Mouse (Mus musculus): ENCODE results near the gene Mapkapk3. TPM values are rescaled to one million over a fixed set of nuclear protein-coding genes. Genes with fewer than 3 reads are reported as not detected.

The Mapkapk3 gene
- polyA plus RNA-seq, 1 experiment from 2014 or later: 17.8 TPM

DNA sequence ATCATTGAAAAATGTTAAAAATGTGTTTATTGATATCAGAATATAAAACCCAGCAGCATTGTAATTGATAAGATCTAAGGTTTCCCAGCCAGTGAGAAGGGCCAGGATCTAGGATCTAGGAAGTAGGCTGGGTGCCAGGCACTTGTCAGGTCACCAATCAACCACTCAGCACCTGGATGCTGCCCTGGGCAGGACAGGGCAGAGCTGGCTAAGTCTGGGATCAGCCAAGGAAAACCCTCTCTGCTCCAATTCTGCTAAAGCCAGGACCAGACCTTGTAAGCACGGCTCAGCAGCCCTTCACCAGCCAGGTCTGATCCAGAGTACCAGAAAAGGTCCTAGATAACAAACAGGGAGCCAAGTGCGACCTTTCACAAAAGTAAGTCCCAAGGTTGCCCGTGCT lies 34.8 kb downstream of the Mapkapk3 start:
- H3K9ac ChIP-seq (ENCODE audit: low read length): no peak overlapping the region
- H3K36me3 ChIP-seq (ENCODE audit: control insufficient read depth, insufficient read depth, low read length): no peaks in the 10 kb centered on the region
- no peak overlapping the region for H3K4me3 ChIP-seq (ENCODE audit: low read length)
- 73% methylated on average over 3 of the region's 3 CpGs for WGBS
- ATAC-seq (ENCODE audit: low read depth): no peak
- no peak overlapping the region for H3K27ac ChIP-seq (ENCODE audit: low read length)
- no peaks in the 10 kb centered on the region for H3K4me1 ChIP-seq (replicated peaks; ENCODE audit: control insufficient read depth, insufficient read depth, low read length)
- no peaks in the 10 kb centered on the region for H3K9me3 ChIP-seq (ENCODE audit: control insufficient read depth, low read length)
- no peaks in the 10 kb centered on the region for H3K27me3 ChIP-seq (ENCODE audit: control insufficient read depth, insufficient read depth, low read depth, low read length)
- no peak overlapping the region for H3K4me2 ChIP-seq (ENCODE audit: low read depth, low read length)

DNA sequence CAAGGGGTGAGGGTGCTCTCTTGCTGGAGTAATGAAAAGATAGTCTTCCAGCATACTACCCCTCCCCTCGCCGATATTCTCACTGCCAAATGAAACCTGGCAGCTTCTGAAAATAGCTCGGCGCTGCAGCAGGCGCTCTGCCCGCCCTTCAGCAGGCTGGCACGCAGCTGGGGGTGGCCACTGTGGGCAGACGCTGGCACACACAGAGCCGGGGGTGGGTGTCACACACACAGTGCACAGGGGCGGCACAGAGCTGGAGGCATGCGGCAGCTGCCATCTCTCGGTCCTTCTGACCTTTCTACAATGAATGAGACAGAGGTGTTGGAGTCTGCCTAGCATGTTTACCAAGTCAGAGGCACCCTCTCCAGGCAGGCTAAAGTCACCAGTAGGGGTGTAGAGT lies 35.2 kb downstream of the Mapkapk3 start:
- WGBS: 59% methylated on average over 12 of the region's 12 CpGs
- H3K36me3 ChIP-seq (ENCODE audit: control insufficient read depth, insufficient read depth, low read length): no peaks in the 10 kb centered on the region
- 0 out of 2 replicates have a peak, but pooled peaks have one; percentile 49 for ATAC-seq (ENCODE audit: low read depth)
- H3K4me2 ChIP-seq (ENCODE audit: low read depth, low read length): no peak overlapping the region
- H3K27me3 ChIP-seq (ENCODE audit: control insufficient read depth, insufficient read depth, low read depth, low read length): no peaks in the 10 kb centered on the region
- no peaks in the 10 kb centered on the region for H3K9me3 ChIP-seq (ENCODE audit: control insufficient read depth, low read length)
- no peak overlapping the region for H3K9ac ChIP-seq (ENCODE audit: low read length)
- H3K4me1 ChIP-seq (replicated peaks; ENCODE audit: control insufficient read depth, insufficient read depth, low read length): no peaks in the 10 kb centered on the region
- H3K27ac ChIP-seq (ENCODE audit: low read length): no peak overlapping the region
- no peak overlapping the region for H3K4me3 ChIP-seq (ENCODE audit: low read length)

DNA sequence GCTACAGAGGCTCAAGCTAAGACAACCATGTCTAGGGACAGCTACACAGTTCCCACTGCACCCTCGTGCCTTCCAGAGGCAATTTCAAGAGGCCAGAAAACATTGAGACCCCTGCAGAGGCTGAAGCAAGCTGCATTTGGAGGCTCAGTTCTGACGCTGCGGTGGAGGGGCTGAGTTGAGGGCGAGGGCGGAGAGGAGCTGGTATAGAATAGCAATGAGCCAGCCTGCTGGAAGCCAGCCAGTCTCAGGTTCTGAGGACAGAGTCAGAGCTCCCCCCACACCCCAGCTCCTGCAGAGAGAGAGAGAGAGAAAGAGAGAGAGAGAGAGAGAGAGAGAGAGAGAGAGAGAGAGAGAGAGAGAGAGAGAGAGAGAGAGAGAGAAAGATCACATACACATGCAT lies 37.5 kb downstream of the Mapkapk3 start:
- Histone ChIP-seq H3K4me1 (replicated peaks; ENCODE audit: control insufficient read depth, insufficient read depth, low read length) (no peaks in the 10 kb centered on the region), H3K27ac (ENCODE audit: low read length) (no peak overlapping the region), H3K36me3 (ENCODE audit: control insufficient read depth, insufficient read depth, low read length) (no peaks in the 10 kb centered on the region), H3K4me2 (ENCODE audit: low read depth, low read length) (no peak overlapping the region), H3K9ac (ENCODE audit: low read length) (no peak overlapping the region), H3K4me3 (ENCODE audit: low read length) (no peak overlapping the region), H3K9me3 (ENCODE audit: control insufficient read depth, low read length) (no peaks in the 10 kb centered on the region), H3K27me3 (ENCODE audit: control insufficient read depth, insufficient read depth, low read depth, low read length) (no peaks in the 10 kb centered on the region)
- ATAC-seq (ENCODE audit: low read depth): no peak
- WGBS: 22% methylated on average over 5 of the region's 5 CpGs

DNA sequence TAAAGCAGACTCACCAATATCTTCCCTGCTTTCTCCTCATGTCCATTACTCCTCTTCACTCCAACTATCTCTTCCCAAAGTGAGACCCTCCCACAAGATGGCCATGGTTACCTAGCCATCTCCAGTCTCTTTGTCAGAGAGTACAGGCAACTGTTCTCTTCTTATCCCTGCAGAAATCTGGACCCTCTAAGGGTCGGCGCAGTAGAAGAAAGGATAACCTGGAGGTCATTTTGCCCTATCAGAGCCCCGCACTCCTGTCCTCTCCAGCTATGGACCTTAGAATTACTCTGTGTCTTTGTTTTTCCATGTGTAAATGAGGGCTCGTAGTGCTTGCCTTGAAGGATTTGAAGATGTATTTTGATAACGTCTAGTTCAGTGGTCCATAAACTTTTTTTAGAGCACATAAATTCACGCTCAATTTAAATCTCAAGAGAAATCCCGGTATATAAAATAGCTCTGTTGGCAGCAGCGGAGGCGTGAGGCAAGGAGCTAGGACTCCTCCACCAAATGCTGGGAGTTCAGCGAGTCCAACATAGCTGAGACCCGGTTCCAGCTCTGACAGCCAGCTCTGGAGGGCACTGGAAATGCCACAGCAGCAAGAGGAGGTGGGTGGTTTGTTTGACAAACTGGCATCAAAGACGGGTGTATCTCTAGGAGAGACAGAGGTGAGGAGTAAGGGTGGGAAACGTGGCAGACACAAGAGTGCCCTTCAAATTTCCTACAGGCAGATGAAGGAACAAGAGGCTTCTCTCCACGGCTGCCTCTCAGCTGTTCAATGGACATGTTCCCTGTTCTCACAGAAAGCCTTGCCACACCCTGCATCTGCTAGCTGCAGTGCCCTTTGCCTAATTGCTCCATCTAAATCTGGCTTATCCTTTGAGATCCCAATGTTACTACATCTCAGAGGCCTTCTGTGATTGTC lies 39.0 kb downstream of the Mapkapk3 start:
- no peaks in the 10 kb centered on the region for H3K4me1 ChIP-seq (replicated peaks; ENCODE audit: control insufficient read depth, insufficient read depth, low read length)
- no peaks in the 10 kb centered on the region for H3K27me3 ChIP-seq (ENCODE audit: control insufficient read depth, insufficient read depth, low read depth, low read length)
- ATAC-seq (ENCODE audit: low read depth): no peak
- no peak overlapping the region for H3K9ac ChIP-seq (ENCODE audit: low read length)
- no peak overlapping the region for H3K27ac ChIP-seq (ENCODE audit: low read length)
- no peak overlapping the region for H3K4me2 ChIP-seq (ENCODE audit: low read depth, low read length)
- WGBS: 66% methylated on average over 14 of the region's 14 CpGs
- no peaks in the 10 kb centered on the region for H3K9me3 ChIP-seq (ENCODE audit: control insufficient read depth, low read length)
- no peaks in the 10 kb centered on the region for H3K36me3 ChIP-seq (ENCODE audit: control insufficient read depth, insufficient read depth, low read length)
- H3K4me3 ChIP-seq (ENCODE audit: low read length): no peak overlapping the region

DNA sequence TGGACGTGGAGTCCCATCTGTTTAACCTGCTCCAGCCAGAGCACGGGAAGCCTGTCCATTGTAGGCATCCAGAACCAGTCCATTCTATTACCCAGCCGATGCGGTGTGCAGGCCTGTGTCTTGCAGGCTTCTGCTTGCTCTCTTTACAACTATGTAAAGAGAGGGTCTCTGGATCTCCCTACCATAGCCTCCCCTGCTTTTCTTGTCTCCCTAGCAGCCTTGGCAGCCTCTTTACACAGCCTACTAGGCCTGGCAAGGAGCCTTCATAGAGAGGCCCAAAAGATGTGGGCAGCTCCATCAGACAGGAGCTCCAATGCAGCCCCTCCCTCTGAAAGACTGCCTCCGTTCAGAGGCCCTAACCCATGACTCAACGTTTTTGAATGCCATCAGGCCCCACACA lies 40.5 kb downstream of the Mapkapk3 start:
- Histone ChIP-seq H3K9me3 (ENCODE audit: control insufficient read depth, low read length) (no peaks in the 10 kb centered on the region), H3K4me1 (replicated peaks; ENCODE audit: control insufficient read depth, insufficient read depth, low read length) (no peaks in the 10 kb centered on the region), H3K4me3 (ENCODE audit: low read length) (no peak overlapping the region), H3K27me3 (ENCODE audit: control insufficient read depth, insufficient read depth, low read depth, low read length) (no peaks in the 10 kb centered on the region), H3K4me2 (ENCODE audit: low read depth, low read length) (no peak overlapping the region), H3K9ac (ENCODE audit: low read length) (no peak overlapping the region), H3K27ac (ENCODE audit: low read length) (no peak overlapping the region), H3K36me3 (ENCODE audit: control insufficient read depth, insufficient read depth, low read length) (no peaks in the 10 kb centered on the region)
- ATAC-seq (ENCODE audit: low read depth): no peak
- WGBS: 66% methylated on average over 6 of the region's 6 CpGs

DNA sequence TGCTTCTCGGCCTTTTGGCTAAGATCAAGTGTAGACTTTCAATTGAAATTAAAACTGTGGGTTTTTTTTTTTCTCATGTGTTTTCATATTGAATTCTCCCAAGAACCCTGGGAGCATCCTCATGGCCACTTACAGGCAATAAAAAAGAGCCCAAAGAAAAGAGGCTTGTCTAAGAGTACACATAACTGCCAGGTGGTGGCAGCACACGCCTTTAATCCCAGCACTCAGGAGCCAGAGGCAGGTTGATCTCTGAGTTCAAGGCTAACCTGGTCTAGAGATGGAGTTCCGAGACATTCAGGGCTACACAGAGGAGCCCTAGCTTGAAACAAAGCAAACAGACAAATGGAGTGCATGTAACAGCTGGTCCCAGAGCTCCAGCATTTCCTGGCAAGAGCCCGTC lies 43.5 kb downstream of the Mapkapk3 start:
- Histone ChIP-seq H3K27ac (ENCODE audit: low read length) (no peak overlapping the region), H3K9me3 (ENCODE audit: control insufficient read depth, low read length) (no peaks in the 10 kb centered on the region), H3K4me2 (ENCODE audit: low read depth, low read length) (no peak overlapping the region), H3K4me1 (replicated peaks; ENCODE audit: control insufficient read depth, insufficient read depth, low read length) (no peaks in the 10 kb centered on the region), H3K36me3 (ENCODE audit: control insufficient read depth, insufficient read depth, low read length) (no peaks in the 10 kb centered on the region), H3K4me3 (ENCODE audit: low read length) (no peak overlapping the region), H3K27me3 (ENCODE audit: control insufficient read depth, insufficient read depth, low read depth, low read length) (no peaks in the 10 kb centered on the region), H3K9ac (ENCODE audit: low read length) (no peak overlapping the region)
- ATAC-seq (ENCODE audit: low read depth): no peak
- 58% methylated on average over 4 of the region's 4 CpGs for WGBS

DNA sequence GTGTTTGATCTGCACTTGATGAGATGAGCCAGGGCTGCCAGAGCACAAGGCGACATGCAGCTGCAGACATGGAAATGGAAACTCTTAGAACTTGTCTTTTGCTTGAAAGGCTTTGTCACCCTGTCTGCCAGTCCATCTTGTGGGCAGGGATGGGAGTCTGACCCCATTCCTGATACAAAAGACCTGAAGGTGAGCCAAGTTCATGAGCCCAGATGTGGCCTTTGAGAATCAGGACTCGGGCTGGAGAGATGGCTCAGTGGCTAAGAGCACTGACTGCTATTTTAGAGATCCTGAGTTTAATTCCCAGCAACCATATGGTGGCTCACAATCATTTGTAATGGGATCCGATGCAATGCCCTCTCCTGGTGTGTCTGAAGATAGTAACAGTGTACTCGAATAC lies 44.4 kb downstream of the Mapkapk3 start:
- Histone ChIP-seq H3K27ac (ENCODE audit: low read length) (no peak overlapping the region), H3K27me3 (ENCODE audit: control insufficient read depth, insufficient read depth, low read depth, low read length) (no peaks in the 10 kb centered on the region), H3K4me2 (ENCODE audit: low read depth, low read length) (no peak overlapping the region), H3K36me3 (ENCODE audit: control insufficient read depth, insufficient read depth, low read length) (no peaks in the 10 kb centered on the region), H3K9me3 (ENCODE audit: control insufficient read depth, low read length) (no peaks in the 10 kb centered on the region), H3K4me1 (replicated peaks; ENCODE audit: control insufficient read depth, insufficient read depth, low read length) (no peaks in the 10 kb centered on the region), H3K9ac (ENCODE audit: low read length) (no peak overlapping the region), H3K4me3 (ENCODE audit: low read length) (no peak overlapping the region)
- WGBS: 78% methylated on average over 4 of the region's 4 CpGs
- ATAC-seq (ENCODE audit: low read depth): no peak

DNA sequence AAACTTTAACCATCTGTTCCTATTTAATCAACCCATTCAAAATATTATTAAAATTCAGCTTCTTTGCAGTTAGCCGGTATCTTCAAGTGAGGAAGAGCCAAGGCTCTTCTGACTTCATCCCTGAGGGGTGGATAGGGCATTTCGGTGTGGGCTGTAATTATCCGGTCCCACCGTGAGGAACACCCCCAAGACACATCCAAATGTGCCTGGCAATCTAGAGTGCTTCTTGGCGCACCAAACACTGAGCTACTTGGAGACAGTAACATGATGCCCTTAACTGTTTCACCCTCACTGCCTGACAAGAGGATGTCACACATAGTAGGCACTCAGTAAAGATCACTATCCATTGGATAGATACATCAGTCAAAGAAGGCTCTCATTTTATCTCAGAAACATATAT lies 53.5 kb downstream of the Mapkapk3 start:
- H3K4me3 ChIP-seq (ENCODE audit: low read length): no peak overlapping the region
- no peak overlapping the region for H3K27ac ChIP-seq (ENCODE audit: low read length)
- H3K9me3 ChIP-seq (ENCODE audit: control insufficient read depth, low read length): no peaks in the 10 kb centered on the region
- H3K27me3 ChIP-seq (ENCODE audit: control insufficient read depth, insufficient read depth, low read depth, low read length): peaks cover 65% of the 10 kb centered on the region
- no peak overlapping the region for H3K9ac ChIP-seq (ENCODE audit: low read length)
- H3K4me2 ChIP-seq (ENCODE audit: low read depth, low read length): no peak overlapping the region
- peaks cover 6% of the 10 kb centered on the region for H3K4me1 ChIP-seq (replicated peaks; ENCODE audit: control insufficient read depth, insufficient read depth, low read length)
- 62% methylated on average over 5 of the region's 5 CpGs for WGBS
- no peak for ATAC-seq (ENCODE audit: low read depth)
- H3K36me3 ChIP-seq (ENCODE audit: control insufficient read depth, insufficient read depth, low read length): no peaks in the 10 kb centered on the region

DNA sequence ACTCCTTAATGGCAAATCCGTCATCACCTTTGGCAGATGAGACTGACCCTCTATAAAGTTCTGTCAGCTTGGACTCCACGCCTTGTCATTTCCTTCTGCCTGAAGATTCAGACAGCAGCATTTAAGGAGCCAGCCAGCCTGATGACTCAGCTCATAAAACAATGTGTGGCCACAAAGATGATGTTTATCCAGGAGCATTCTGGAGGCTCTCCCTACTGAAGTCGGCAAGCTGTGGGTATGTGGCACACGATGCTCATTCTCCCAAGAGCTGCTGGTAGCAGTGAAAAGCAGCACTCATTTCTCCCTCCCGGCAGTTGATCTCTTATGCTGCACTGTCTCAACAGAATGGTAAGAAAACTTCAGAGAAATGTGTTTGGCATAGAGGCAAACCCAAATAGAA lies 54.4 kb downstream of the Mapkapk3 start:
- Histone ChIP-seq H3K36me3 (ENCODE audit: control insufficient read depth, insufficient read depth, low read length) (no peaks in the 10 kb centered on the region), H3K27me3 (ENCODE audit: control insufficient read depth, insufficient read depth, low read depth, low read length) (peaks cover 69% of the 10 kb centered on the region), H3K9me3 (ENCODE audit: control insufficient read depth, low read length) (no peaks in the 10 kb centered on the region), H3K4me1 (replicated peaks; ENCODE audit: control insufficient read depth, insufficient read depth, low read length) (peaks cover 7% of the 10 kb centered on the region), H3K4me3 (ENCODE audit: low read length) (no peak overlapping the region), H3K27ac (ENCODE audit: low read length) (no peak overlapping the region), H3K4me2 (ENCODE audit: low read depth, low read length) (no peak overlapping the region), H3K9ac (ENCODE audit: low read length) (no peak overlapping the region)
- WGBS: 39% methylated on average over 5 of the region's 5 CpGs
- no peak for ATAC-seq (ENCODE audit: low read depth)
